Mouse (Mus musculus) spleen, adult 2 months (tissue): ENCODE measurements around the gene Edn3.

ENCODE experiments used
- CTCF ChIP-seq: fragments of 200-500 bp; IDR thresholded peaks from 2 replicates; pipeline ENCODE4 v1.5.1; 2011; ENCODE audit warnings: mild to moderate bottlenecking, inconsistent platforms; ENCODE audit not compliant: insufficient read depth, insufficient read length, insufficient replicate concordance; ENCODE audit errors: extremely low read depth
- POLR2A ChIP-seq: fragments of 200-500 bp; IDR thresholded peaks from 2 replicates; pipeline ENCODE4 v1.6.1; 2011; ENCODE audit warnings: low read depth, low read length, inconsistent platforms

GRCm38 (mm10) chr2:174803661-174804060 is 43.2 kb downstream of the Edn3 start:
- TF ChIP-seq CTCF: no peak
- TF ChIP-seq POLR2A: no peak
